Mouse (Mus musculus) liver, embryonic 14.5 days (tissue): ENCODE measurements around the gene Gmpr. TPM values are rescaled to one million over a fixed set of nuclear protein-coding genes. Genes with fewer than 3 reads are reported as not detected.

ENCODE experiments used
- ATAC-seq: fragments of 200-750 bp; cut with Nextera tagmentation; 2 replicates; pipeline ENCODE4 v1.8.0; 2017; ENCODE audit warnings: moderate number of reproducible peaks, mild to moderate bottlenecking, moderate library complexity; ENCODE audit not compliant: insufficient read depth
- DNase-seq, 3 experiments: peaks; one replicate each; pipeline ENCODE4 v3.0.0-alpha.2; 2012 to 2013; ENCODE audit warnings: low read depth in 3 of 3, low spot score in 3 of 3
- H3K27ac ChIP-seq: fragments of 300-500 bp; sonication (generic); 2 replicates; pipeline ENCODE4 v1.5.1; 2014; ENCODE audit warnings: moderate library complexity, mild to moderate bottlenecking, control low read depth, inconsistent platforms
- H3K27me3 ChIP-seq: fragments of 300-500 bp; sonication (generic); 2 replicates; pipeline ENCODE4 v1.6.1; 2014; ENCODE audit warnings: mild to moderate bottlenecking, low read length, moderate library complexity; ENCODE audit not compliant: control insufficient read depth, insufficient read depth
- H3K36me3 ChIP-seq: fragments of 300-500 bp; sonication (generic); replicated peaks from 2 replicates; pipeline ENCODE4 v1.6.1; 2014; ENCODE audit warnings: low read depth; ENCODE audit not compliant: control insufficient read depth, insufficient read depth
- H3K4me1 ChIP-seq, 2 experiments: fragments of 200-500 bp in 1 of 2; fragments of 300-500 bp in 1 of 2; sonication (generic) in 1 of 2; replicated peaks; 2 replicates each; pipeline ENCODE4 v1.6.1; 2012 to 2014; ENCODE audit warnings: antibody characterized with exemption in 1 of 2, inconsistent platforms in 1 of 2, low read length in 1 of 2; ENCODE audit not compliant: control insufficient read depth in 2 of 2, insufficient read depth in 2 of 2
- H3K4me2 ChIP-seq: fragments of 300-500 bp; sonication (generic); 2 replicates; pipeline ENCODE4 v1.6.1; 2014; ENCODE audit warnings: low read depth, mild to moderate bottlenecking, control low read depth, moderate library complexity
- H3K4me3 ChIP-seq, 2 experiments: fragments of 200-500 bp in 1 of 2; fragments of 300-500 bp in 1 of 2; sonication (generic) in 1 of 2; 2 replicates each; pipeline ENCODE4 v1.5.1; 2012 to 2014; ENCODE audit warnings: low read depth in 2 of 2, low read length in 2 of 2, mild to moderate bottlenecking in 2 of 2, control low read depth in 1 of 2, inconsistent platforms in 1 of 2, moderate library complexity in 1 of 2; ENCODE audit not compliant: insufficient read depth in 1 of 2
- H3K9ac ChIP-seq: fragments of 300-500 bp; sonication (generic); replicated peaks from 2 replicates; pipeline ENCODE4 v1.6.1; 2014; ENCODE audit warnings: mild to moderate bottlenecking, control low read depth, moderate library complexity
- H3K9me3 ChIP-seq: fragments of 300-500 bp; sonication (generic); 2 replicates; pipeline ENCODE4 v1.6.1; 2016; ENCODE audit warnings: low read length, mixed read lengths; ENCODE audit not compliant: control insufficient read depth
- CTCF ChIP-seq: IDR thresholded peaks from 2 replicates; pipeline ENCODE4 v1.5.1; 2016; ENCODE audit warnings: antibody characterized with exemption, low read depth, control low read depth
- EP300 ChIP-seq: IDR thresholded peaks from 2 replicates; pipeline ENCODE4 v1.6.1; 2016; ENCODE audit warnings: antibody characterized with exemption, low read depth
- WGBS: fragments of 180-500 bp; shearing (Covaris S2); extraction: QIAGEN DNeasy Blood & Tissue Kit; methylation state at CpG from one replicate; pipeline ENCODE4 v1.1.7; 2014; ENCODE audit not compliant: insufficient replicate concordance; 5-methylcytosine and 5-hydroxymethylcytosine counted together
- polyA plus RNA-seq, 2 experiments: library from polyadenylated mRNA; depleted of rRNA in 1 of 2; stranded (reverse) in 1 of 2; unstranded in 1 of 2; fragments of >200 nt; fragmentation: Nextera tagmentation in 1 of 2; extraction: Ambion mirVana in 1 of 2; gene quantifications; 2 replicates each; pipeline versions ENCODE4 v1.2.1 to v1.2.3; 2012 to 2014

The Gmpr gene
- polyA plus RNA-seq (2012; rRNA removed) (116 and 155 TPM in 2 replicates), polyA plus RNA-seq (2014; fragmentation: Nextera tagmentation; extraction: Ambion mirVana) (295 and 311 TPM in 2 replicates)

- Histone ChIP-seq H3K27me3 (no peaks in the 10 kb centered on the region), H3K27ac (peak within 1 kb of the TSS; percentile 95), H3K9me3 (no peaks in the 10 kb centered on the region), H3K4me1 (peaks cover 50 to 60% of the 10 kb centered on the region in 2 experiments), H3K4me2 (peak within 1 kb of the TSS; percentile 85), H3K9ac (peak within 1 kb of the TSS; percentile 95), H3K36me3 (peaks cover 12% of the 10 kb centered on the region), H3K4me3 (peak within 1 kb of the TSS; percentile 70 to 82)
- under 1% methylated on average over 63 of the region's 63 CpGs for WGBS
- ATAC-seq, result peak; percentile 75
- peak; percentile 69 to 82 (median 74) for DNase-seq
- peak; percentile 21; the same call in 1 of the 2 replicates for TF ChIP-seq CTCF
- peak; percentile 29; the same call in 1 of the 2 replicates for TF ChIP-seq EP300
These were observed at the start of gene Gmpr for GRCm38 (mm10) chr13:45507274-45508229. Gene Gmpr, plus strand, starts transcription at chr13:45507444.

DNA sequence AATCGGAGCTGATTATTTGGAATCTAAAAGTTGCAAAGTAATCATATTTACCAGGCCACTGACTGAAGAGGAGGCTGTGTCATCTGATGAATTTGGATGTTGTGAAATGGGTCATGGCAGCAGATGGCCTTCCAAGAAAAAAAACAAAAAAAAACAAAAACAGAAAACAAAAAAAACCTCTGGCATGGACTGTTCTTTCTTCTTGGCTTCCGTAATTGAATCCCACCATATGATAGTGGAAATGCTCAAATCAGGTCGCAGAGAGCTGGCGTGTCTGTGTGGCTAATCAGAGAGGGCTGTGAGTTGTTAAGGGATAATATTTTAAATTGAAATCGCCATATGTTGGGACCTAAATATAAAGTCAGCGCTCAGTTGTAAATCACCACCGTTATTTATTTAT, 49.8 kb upstream of the Gmpr start:
- peaks cover 12 to 23% of the 10 kb centered on the region in 2 experiments for H3K4me1 ChIP-seq
- TF ChIP-seq CTCF (no peak), EP300 (no peak)
- DNase-seq, result no peak
- no peak for ATAC-seq
- H3K36me3 ChIP-seq, result no peaks in the 10 kb centered on the region
- no peaks in the 10 kb centered on the region for H3K27me3 ChIP-seq
- 71% methylated on average over 7 of the region's 7 CpGs for WGBS
- H3K9ac ChIP-seq, result no peak overlapping the region
- H3K9me3 ChIP-seq, result no peaks in the 10 kb centered on the region
- no peak overlapping the region for H3K4me3 ChIP-seq
- H3K4me2 ChIP-seq, result no peak overlapping the region
- no peak overlapping the region for H3K27ac ChIP-seq

DNA sequence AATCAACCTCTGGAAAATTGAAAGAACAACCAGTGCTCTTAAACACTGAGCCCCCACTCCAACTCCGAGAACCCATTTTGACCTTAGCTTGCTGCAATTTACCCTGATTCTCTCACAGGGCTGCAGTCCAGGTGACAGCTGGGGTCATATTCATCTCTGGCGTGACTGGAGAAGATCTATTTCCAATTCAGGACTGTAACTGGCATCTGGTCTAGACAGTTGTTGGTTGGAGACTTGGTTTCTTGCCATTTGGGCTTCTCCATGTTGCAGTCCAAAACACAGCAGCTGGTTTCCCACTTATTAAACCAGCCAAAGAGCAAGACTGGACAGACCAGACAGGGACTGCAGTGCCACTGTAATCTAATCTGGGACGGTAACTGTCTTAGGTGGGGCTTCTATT, 47.1 kb upstream of the Gmpr start:
- H3K4me3 ChIP-seq, result no peak overlapping the region
- DNase-seq (no peak), ATAC-seq (no peak)
- TF ChIP-seq EP300 (no peak), CTCF (no peak)
- 64% methylated on average over 3 of the region's 3 CpGs for WGBS
- no peak overlapping the region for H3K9ac ChIP-seq
- H3K4me2 ChIP-seq, result no peak overlapping the region
- peaks cover 4 to 10% of the 10 kb centered on the region in 2 experiments; a peak in 3 of 4 replicates for H3K4me1 ChIP-seq
- no peaks in the 10 kb centered on the region for H3K27me3 ChIP-seq
- no peaks in the 10 kb centered on the region for H3K9me3 ChIP-seq
- no peaks in the 10 kb centered on the region for H3K36me3 ChIP-seq
- no peak overlapping the region for H3K27ac ChIP-seq

- Histone ChIP-seq H3K27me3 (no peaks in the 10 kb centered on the region; the same call in 1 of the 2 replicates), H3K4me1 (no peaks in the 10 kb centered on the region), H3K36me3 (no peaks in the 10 kb centered on the region), H3K27ac (no peak overlapping the region), H3K4me3 (no peak overlapping the region), H3K9me3 (no peaks in the 10 kb centered on the region), H3K9ac (no peak overlapping the region), H3K4me2 (no peak overlapping the region)
- DNase-seq, result no peak
- ATAC-seq, result no peak
- TF ChIP-seq EP300 (no peak), CTCF (no peak)
- 71% methylated on average over 14 of the region's 14 CpGs for WGBS
These were observed 45.8 kb upstream of the Gmpr start for GRCm38 (mm10) chr13:45461370-45461958.

DNA sequence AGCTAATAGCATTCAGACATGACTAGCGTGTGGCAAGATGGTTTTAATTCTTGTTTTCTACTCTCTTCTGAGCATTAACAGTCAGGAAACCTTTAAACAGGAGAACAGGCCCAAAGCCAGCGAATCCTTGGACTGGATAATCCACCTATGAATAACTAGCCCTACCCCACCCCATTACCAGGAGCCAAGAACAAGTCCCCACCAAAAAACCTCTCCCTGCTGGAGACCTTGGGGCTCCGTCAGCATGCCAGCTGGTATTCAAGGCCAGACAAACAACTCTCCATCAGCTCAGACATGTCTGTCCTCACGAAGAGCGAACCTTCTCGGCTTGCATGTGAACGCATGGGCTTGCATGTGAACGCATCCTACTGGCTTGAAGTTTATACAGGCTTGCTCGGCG, 41.6 kb upstream of the Gmpr start:
- no peak overlapping the region for H3K4me2 ChIP-seq
- H3K4me1 ChIP-seq, result 0 out of 4 replicates have a peak, but pooled peaks cover 0 to 4% of the 10 kb centered on the region in 2 experiments
- TF ChIP-seq CTCF (no peak), EP300 (no peak)
- ATAC-seq (no peak), DNase-seq (no peak)
- no peak overlapping the region for H3K9ac ChIP-seq
- H3K9me3 ChIP-seq, result no peaks in the 10 kb centered on the region
- no peaks in the 10 kb centered on the region for H3K36me3 ChIP-seq
- H3K27ac ChIP-seq, result no peak overlapping the region
- H3K4me3 ChIP-seq, result no peak overlapping the region
- H3K27me3 ChIP-seq, result no peaks in the 10 kb centered on the region; the same call in 1 of the 2 replicates
- WGBS, result 81% methylated on average over 10 of the region's 10 CpGs
